Mouse (Mus musculus): Measurements from ENCODE around the gene Samd1. TPM values are rescaled to one million over a fixed set of nuclear protein-coding genes. Genes with fewer than 3 reads are reported as not detected.
"Not testable (repeated sequence)": the region's sequence is repeated elsewhere in the genome, so short reads cannot be mapped to it uniquely, and the experiment has no call there.

The Samd1 gene
- polyA plus RNA-seq, 1 experiment: 42.4 TPM

DNA sequence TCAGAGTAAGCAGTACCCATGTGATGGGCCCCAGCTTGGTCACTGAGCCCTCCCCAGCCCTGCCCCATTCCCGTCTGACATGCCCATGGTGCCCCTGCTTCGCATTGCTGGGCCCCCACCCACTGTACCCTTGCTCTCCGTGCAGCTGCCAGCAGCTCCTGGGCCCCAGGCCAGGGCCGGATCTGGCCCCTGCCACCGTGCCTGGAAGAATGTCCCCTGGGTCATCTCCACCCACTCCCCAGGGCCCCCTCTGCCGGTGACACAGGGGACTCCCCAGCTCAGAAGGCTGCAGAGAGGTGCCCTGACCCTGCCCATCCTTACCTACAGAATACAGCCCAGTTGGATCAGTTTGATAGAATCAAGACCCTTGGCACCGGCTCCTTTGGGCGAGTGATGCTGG is 16.6 kb upstream of the Samd1 start:
- Histone ChIP-seq H3K4me1 (ENCODE audit: control insufficient read depth, insufficient read depth, low read length) (peaks cover 9% of the 10 kb centered on the region), H3K4me3 (ENCODE audit: insufficient read depth, low read length) (no peak overlapping the region), H3K27ac (ENCODE audit: insufficient read depth, low read length) (no peak overlapping the region)
- TF ChIP-seq POLR2A (IDR thresholded peaks at IDR 0.05; ENCODE audit: extremely low read depth, insufficient read depth, low read length) (no peak), CTCF (IDR thresholded peaks at IDR 0.05; ENCODE audit: extremely low read depth, insufficient read depth, low read length) (no peak)

DNA sequence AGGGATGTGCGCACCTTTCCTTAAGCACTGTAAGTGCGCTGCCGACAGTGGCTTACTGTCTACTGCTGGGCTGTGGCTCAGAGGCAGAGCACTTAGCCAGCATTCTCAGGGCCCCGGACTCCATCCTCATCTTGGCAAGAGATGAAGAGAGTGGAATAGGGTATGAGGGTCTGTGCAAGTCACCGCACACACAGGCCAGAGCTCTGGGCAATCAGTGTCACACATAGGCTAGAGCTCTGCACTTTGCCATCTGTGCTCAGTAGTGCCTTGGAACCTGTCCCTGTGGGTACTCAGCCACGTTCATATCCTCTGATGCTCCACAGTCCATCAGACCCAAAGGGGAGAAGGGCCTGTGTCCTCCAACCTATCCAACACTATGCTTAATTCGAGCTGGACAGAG is 15.9 kb upstream of the Samd1 start:
- Histone ChIP-seq H3K4me3 (ENCODE audit: insufficient read depth, low read length) (no peak overlapping the region), H3K27ac (ENCODE audit: insufficient read depth, low read length) (no peak overlapping the region), H3K4me1 (ENCODE audit: control insufficient read depth, insufficient read depth, low read length) (peaks cover 9% of the 10 kb centered on the region)
- TF ChIP-seq CTCF (IDR thresholded peaks at IDR 0.05; ENCODE audit: extremely low read depth, insufficient read depth, low read length) (no peak), POLR2A (IDR thresholded peaks at IDR 0.05; ENCODE audit: extremely low read depth, insufficient read depth, low read length) (no peak)

- no peak for TF ChIP-seq POLR2A (IDR thresholded peaks at IDR 0.05; ENCODE audit: extremely low read depth, insufficient read depth, low read length)
- TF ChIP-seq CTCF (IDR thresholded peaks at IDR 0.05; ENCODE audit: extremely low read depth, insufficient read depth, low read length): no peak
- Histone ChIP-seq H3K4me1 (ENCODE audit: control insufficient read depth, insufficient read depth, low read length) (peaks cover 8% of the 10 kb centered on the region), H3K4me3 (ENCODE audit: insufficient read depth, low read length) (no peak overlapping the region), H3K27ac (ENCODE audit: insufficient read depth, low read length) (no peak overlapping the region)
Measured at GRCm38 (mm10) chr8:83982449-83982848, 15.0 kb upstream of the Samd1 start.

GRCm38 (mm10) chr8:83983222-83983621 is 14.2 kb upstream of the Samd1 start:
- H3K27ac ChIP-seq (ENCODE audit: insufficient read depth, low read length); H3K4me3 ChIP-seq (ENCODE audit: insufficient read depth, low read length); H3K4me1 ChIP-seq (ENCODE audit: control insufficient read depth, insufficient read depth, low read length): not testable (repeated sequence)

- Histone ChIP-seq H3K4me3 (ENCODE audit: insufficient read depth, low read length) (no peak overlapping the region), H3K27ac (ENCODE audit: insufficient read depth, low read length) (no peak overlapping the region), H3K4me1 (ENCODE audit: control insufficient read depth, insufficient read depth, low read length) (no peaks in the 10 kb centered on the region)
- no peak for TF ChIP-seq CTCF (IDR thresholded peaks at IDR 0.05; ENCODE audit: extremely low read depth, insufficient read depth, low read length)
- no peak for TF ChIP-seq POLR2A (IDR thresholded peaks at IDR 0.05; ENCODE audit: extremely low read depth, insufficient read depth, low read length)
Measured at GRCm38 (mm10) chr8:83989243-83989642, 8.2 kb upstream of the Samd1 start.

DNA sequence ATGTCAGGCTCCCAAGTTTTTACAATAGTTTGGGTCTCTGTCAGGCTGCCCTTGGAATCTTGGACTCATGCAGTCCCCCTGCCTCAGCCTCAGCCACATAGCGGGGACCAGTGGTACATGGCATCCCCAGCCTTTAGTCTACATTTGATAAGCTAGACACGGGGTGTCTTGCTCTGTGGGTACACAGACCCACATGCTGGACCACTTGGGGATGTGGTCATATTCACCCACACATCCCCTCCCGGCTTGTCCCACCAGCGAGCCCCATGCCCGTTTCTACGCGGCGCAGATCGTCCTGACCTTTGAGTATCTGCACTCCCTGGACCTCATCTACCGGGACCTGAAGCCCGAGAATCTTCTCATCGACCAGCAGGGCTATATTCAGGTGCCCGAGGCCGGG is 7.3 kb upstream of the Samd1 start:
- H3K27ac ChIP-seq (ENCODE audit: insufficient read depth, low read length): no peak overlapping the region
- no peak overlapping the region for H3K4me3 ChIP-seq (ENCODE audit: insufficient read depth, low read length)
- TF ChIP-seq CTCF (IDR thresholded peaks at IDR 0.05; ENCODE audit: extremely low read depth, insufficient read depth, low read length) (no peak), POLR2A (IDR thresholded peaks at IDR 0.05; ENCODE audit: extremely low read depth, insufficient read depth, low read length) (no peak)
- no peaks in the 10 kb centered on the region for H3K4me1 ChIP-seq (ENCODE audit: control insufficient read depth, insufficient read depth, low read length)

- no peak overlapping the region for H3K4me3 ChIP-seq (ENCODE audit: insufficient read depth, low read length)
- H3K4me1 ChIP-seq (ENCODE audit: control insufficient read depth, insufficient read depth, low read length): no peaks in the 10 kb centered on the region
- H3K27ac ChIP-seq (ENCODE audit: insufficient read depth, low read length): no peak overlapping the region
- TF ChIP-seq CTCF (IDR thresholded peaks at IDR 0.05; ENCODE audit: extremely low read depth, insufficient read depth, low read length): no peak
- TF ChIP-seq POLR2A (IDR thresholded peaks at IDR 0.05; ENCODE audit: extremely low read depth, insufficient read depth, low read length): no peak
Measured at GRCm38 (mm10) chr8:83992488-83992887, 5.0 kb upstream of the Samd1 start.

DNA sequence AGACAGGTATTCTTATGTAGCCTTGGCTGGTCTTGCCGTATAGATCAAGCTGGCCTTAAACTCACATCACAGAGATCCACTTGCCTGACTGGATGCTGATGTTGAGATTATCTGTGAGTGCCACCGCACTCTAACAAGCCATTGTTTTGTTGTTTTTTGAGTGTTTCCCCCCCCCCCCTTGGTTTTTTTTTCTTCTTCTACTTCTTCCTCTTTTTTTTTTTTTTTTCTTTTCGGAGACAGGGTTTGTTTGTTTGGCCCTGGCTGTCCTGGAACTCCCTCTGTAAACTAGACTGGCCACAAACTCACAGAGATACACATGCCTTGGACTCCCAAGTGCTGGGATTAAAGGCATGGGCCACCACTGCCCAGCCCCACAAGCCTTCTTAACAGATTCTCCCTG is 3.4 kb upstream of the Samd1 start:
- no peaks in the 10 kb centered on the region for H3K4me1 ChIP-seq (ENCODE audit: control insufficient read depth, insufficient read depth, low read length)
- TF ChIP-seq POLR2A (IDR thresholded peaks at IDR 0.05; ENCODE audit: extremely low read depth, insufficient read depth, low read length) (no peak), CTCF (IDR thresholded peaks at IDR 0.05; ENCODE audit: extremely low read depth, insufficient read depth, low read length) (no peak)
- H3K27ac ChIP-seq (ENCODE audit: insufficient read depth, low read length): no peak overlapping the region
- no peak overlapping the region for H3K4me3 ChIP-seq (ENCODE audit: insufficient read depth, low read length)

GRCm38 (mm10) chr8:83995973-83996372 is 1.5 kb upstream of the Samd1 start:
- H3K27ac ChIP-seq (ENCODE audit: insufficient read depth, low read length): no peak overlapping the region
- TF ChIP-seq CTCF (IDR thresholded peaks at IDR 0.05; ENCODE audit: extremely low read depth, insufficient read depth, low read length): no peak
- no peak for TF ChIP-seq POLR2A (IDR thresholded peaks at IDR 0.05; ENCODE audit: extremely low read depth, insufficient read depth, low read length)
- H3K4me3 ChIP-seq (ENCODE audit: insufficient read depth, low read length): no peak overlapping the region
- H3K4me1 ChIP-seq (ENCODE audit: control insufficient read depth, insufficient read depth, low read length): no peaks in the 10 kb centered on the region

DNA sequence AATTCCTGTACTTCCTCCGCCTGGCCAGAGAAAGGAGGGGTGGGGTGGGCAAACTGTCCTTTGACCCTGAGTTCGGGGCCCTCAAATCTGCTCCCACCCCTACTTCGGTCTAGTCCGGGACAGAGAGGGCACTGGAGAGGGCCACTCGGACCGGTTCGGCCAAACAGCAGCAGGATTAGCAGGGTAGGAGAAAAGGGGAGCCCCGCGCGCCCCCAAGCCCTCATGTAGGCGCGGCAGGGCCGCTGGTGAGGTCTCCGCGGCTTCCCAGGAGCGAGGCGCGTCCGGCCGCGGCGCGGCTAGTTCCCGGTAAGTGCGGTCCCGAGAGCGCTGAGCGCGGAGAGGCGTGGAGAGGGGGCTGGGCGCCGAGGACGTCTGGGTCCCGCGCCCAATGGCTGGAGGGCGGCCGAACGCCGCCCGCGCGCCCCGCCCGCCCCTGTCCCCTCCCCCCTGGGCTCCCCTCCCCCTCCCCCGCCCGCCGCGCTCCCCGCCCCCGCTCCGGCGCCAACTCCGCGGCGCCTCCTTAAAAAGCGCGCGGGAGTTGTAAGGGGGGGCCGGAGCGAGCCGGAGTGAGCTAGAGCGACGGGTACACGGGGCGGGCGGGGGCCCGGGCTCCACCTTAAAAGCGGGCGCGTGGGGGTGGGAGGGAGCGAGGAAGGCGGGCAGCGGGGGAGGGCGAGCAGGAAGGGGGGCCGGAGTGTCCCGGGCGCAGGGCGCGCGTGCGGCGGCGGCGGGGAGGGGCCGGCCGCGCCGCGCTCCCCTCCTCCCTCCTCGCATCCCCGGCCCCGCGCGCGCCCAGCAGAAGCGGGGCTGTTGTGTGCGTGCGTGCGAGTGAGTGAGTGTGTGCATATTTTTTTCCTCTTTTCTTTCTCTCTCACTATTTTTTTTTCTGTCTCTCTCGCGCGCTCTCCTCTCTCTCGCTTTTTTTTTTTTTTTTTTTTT is 636 bp upstream of the Samd1 start:
- TF ChIP-seq CTCF (IDR thresholded peaks at IDR 0.05; ENCODE audit: extremely low read depth, insufficient read depth, low read length): no peak
- TF ChIP-seq POLR2A (IDR thresholded peaks at IDR 0.05; ENCODE audit: extremely low read depth, insufficient read depth, low read length): 0 out of 2 replicates have a peak, but pooled peaks have one; percentile 62
- peak overlapping the region; percentile 90 for H3K27ac ChIP-seq (ENCODE audit: insufficient read depth, low read length)
- no peaks in the 10 kb centered on the region for H3K4me1 ChIP-seq (ENCODE audit: control insufficient read depth, insufficient read depth, low read length)
- H3K4me3 ChIP-seq (ENCODE audit: insufficient read depth, low read length): peak overlapping the region; percentile 57
